Mouse (Mus musculus): ENCODE measurements around the gene Xpo4.
A peak's percentile ranks its signal among the peaks of the same experiment; 100 is the strongest.
"Not testable (repeated sequence)": the region's sequence is repeated elsewhere in the genome, so short reads cannot be mapped to it uniquely, and the experiment has no call there.

Gene Xpo4

GRCm38 (mm10) chr14:57664822-57665627 is at the start of gene Xpo4:
TSS of gene Xpo4 (minus strand) at chr14:57665430.
- peak; percentile 67 for DNase-seq (ENCODE audit: low read depth, low spot score)

DNA sequence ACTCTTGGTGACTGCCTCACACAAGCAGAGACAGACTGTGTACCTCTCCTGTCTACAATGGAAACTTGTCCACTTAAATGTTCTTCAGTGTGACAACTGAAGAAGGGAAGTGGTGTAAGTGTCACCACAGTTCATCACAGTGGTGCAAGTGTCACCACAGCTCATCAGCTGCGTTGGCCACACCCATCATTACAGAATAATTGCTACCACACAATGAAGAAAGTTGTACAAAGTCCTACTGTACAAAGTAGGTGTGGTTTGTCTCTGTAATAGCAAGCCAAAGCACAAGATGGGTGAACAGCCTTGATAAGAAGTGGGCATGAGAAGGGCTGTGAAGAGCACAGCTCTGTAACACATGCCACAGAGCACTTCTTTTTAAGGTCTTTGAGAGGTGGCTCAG is 47.7 kb upstream of the Xpo4 start:
- DNase-seq (ENCODE audit: low read depth, low spot score): no peak

DNA sequence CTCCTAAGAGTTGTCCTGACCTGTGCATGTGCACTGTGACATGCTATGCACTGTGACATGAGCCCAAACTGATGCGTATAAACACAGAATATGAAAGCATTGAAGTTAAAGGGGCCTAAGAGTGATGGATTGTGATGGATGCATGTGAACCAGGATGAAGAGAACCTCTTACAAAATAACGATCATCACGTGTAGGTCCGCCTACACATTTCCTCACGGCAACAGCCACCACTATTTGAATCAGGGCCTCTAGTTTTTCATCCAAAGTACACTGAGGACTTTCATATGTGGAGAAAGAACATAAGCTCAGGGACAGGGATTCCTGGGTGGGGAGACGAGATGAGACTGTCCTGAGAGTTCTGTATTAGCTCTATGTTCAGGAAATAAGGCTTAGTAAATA is 45.8 kb upstream of the Xpo4 start:
- no peak for DNase-seq (ENCODE audit: low read depth, low spot score)

DNA sequence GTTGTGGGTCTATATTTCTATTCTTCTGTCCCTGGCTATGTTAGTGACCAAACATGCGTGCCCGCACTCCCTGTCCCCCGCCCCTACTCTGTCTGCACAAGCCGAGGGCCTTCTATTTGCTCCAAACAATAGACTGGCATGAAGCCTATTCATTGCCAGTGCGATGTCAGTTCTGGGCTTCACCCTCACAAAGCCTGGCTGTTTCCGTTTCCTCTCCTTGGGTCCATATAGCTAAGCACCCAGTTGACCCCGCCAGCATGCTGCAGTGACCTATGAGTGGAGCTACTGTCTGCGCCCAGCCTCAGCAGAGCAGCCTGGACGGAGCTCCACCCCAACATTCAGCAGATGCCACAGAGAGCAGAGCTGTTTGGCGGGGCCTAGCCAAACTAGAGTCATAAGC is 43.9 kb upstream of the Xpo4 start:
- no peak for DNase-seq (ENCODE audit: low read depth, low spot score)

GRCm38 (mm10) chr14:57708580-57708979 is 43.4 kb upstream of the Xpo4 start:
- peak; percentile 35 for DNase-seq (ENCODE audit: low read depth, low spot score)

GRCm38 (mm10) chr14:57707100-57707893 is 42.1 kb upstream of the Xpo4 start:
- peak; percentile 52 for DNase-seq (ENCODE audit: low read depth, low spot score)

- DNase-seq (ENCODE audit: low read depth, low spot score): no peak
Measured at GRCm38 (mm10) chr14:57706760-57707099, 41.5 kb upstream of the Xpo4 start.

DNA sequence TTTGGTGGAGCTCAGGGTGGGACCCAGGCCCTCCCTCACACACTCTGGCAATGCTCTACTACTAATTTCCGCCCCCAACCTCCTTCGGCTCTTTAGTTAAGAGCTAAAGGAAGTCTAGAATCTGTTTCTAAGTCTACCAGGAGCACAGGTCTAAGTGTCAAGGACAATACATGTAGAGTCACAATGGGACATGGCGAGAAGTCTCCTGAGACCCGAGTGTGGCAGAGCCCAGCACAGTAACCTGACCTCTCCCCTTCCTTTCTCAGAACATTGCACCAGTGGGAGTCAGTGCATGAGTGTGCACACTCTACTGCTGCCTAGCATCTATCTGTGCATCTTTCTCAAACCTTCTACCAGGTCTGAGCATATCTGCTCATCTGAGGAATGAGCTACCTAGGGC is 40.5 kb upstream of the Xpo4 start:
- DNase-seq (ENCODE audit: low read depth, low spot score): no peak

- no peak for DNase-seq (ENCODE audit: low read depth, low spot score)
Measured at GRCm38 (mm10) chr14:57705075-57705474, 39.8 kb upstream of the Xpo4 start.

DNA sequence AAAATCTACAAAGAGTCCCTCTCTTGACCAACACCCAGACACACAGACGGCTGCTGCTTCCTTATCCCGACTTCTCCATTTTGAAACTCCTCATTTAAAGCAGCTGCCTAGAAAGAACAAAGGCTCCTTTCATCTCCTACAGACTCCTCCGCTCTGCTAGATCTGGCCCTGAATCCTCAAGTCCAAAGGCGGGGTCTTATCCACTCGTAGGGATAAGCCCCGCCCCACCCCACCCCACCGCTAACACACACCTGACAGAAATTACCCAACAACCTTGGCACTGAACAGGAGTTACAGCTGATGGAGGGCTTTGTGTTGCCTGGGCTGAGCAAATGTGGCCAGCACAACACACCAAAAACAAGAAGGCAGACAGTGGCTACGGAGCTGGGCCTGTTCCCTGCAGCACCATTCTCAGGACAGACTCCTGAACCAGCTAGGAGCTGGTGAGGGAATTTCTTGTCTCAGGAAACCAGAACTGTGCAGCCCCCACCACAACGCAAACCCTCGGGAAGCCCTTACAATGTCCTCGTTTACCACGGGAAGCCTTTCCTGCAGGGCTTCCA is 36.8 kb upstream of the Xpo4 start:
- no peak for DNase-seq (ENCODE audit: low read depth, low spot score)

- DNase-seq (ENCODE audit: low read depth, low spot score): no peak
Measured at GRCm38 (mm10) chr14:57699461-57699970, 34.3 kb upstream of the Xpo4 start.

DNA sequence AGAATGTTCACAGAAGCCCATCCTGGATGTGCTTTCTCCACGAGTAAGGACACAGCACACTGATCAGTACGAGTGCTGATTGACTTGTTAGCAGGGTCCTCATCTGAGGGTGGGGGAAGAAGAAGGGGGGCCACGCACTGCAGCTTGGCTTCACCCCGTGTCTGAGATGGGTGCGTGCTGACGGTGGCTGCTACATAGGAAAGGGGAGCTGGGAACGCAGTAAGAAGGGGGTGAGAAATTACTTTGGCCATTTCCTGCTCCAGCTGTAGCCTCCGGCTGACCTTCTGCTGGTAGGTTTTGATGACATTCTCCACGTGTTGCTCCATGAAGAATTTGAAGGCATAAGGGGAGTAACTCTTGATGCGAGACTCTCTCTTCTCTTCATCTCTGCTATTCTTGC is 33.8 kb upstream of the Xpo4 start:
- DNase-seq (ENCODE audit: low read depth, low spot score): no peak

DNA sequence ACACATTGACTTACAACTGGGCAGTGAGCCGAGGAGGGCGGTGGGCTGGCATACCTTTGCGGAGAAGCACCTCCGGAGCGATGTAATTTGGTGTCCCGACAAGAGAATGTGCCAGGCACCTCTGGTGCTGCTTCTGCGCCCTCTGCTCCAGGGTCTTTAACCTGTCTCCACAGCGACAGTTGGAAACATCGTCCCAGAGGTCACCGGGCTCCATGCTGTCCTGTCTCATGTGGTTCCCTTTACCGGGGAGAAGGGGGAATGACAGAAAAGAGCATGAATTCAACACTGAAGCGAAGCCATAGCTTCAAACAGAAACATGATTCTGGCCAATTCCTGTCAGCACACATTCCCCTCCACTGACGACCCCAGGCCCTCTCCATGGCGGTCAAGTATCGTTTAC is 30.8 kb upstream of the Xpo4 start:
- DNase-seq (ENCODE audit: low read depth, low spot score): no peak

DNA sequence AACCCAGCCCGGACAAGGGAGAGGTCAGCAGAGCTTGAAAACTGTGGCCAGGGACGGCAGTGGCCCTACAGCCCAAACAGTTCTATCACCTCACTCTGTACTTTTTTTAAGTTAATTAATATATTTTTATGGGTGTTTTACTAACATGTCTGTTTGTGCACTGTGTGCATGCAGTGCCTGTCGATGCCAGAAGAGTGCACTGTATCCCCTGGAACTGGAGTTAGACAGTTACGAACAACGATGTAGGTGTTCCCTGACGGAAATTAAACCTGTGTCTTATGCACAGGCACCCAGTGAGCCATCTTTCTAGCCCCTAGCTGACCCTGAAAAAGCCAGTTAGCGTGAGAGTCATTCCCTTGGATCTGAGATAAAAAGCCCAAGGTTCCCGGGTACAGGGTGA is 30.3 kb upstream of the Xpo4 start:
- no peak for DNase-seq (ENCODE audit: low read depth, low spot score)

- DNase-seq (ENCODE audit: low read depth, low spot score): no peak
Measured at GRCm38 (mm10) chr14:57694246-57694645, 29.0 kb upstream of the Xpo4 start.

GRCm38 (mm10) chr14:57692517-57693130 is 27.4 kb upstream of the Xpo4 start:
- no peak for DNase-seq (ENCODE audit: low read depth, low spot score)

DNA sequence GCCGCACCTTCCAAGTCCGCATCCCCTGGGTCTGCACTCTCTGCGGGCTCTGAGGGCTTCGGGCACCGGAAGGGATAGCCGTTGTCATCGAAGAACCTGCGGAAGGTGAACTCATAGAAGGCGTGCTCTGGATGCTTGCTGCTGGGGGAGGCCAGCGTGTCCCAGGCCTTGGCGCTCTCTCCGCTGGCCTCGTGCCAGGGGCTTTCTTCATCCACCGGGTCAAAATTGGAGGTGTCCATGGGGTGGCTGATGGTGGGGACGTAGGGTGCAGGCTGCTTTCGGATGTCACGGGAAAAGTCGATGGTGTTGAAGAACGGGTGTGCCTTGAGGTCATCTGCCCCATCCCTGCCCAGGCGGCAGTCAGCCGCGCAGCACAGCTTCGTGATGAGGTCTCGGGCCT is 26.1 kb upstream of the Xpo4 start:
- DNase-seq (ENCODE audit: low read depth, low spot score): no peak

DNA sequence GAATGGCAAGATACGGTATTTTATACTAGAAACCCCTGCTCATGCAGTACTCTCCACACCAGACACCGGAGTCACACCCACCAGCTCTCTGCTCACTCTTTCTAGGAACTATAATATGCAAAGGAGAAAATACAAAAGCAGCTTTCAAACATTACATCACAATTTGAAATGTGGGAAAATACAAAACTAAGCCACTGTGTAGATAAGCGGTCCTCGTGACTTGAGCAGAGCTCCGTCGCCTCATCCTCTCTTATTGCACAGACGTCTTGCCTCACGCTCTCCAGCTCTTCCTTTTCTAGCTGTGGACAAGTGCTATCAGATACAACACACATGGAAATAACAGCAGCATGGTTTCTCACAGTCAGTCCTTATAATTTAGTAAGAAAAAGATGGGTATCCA is 25.5 kb upstream of the Xpo4 start:
- no peak for DNase-seq (ENCODE audit: low read depth, low spot score)

- not testable (repeated sequence) for DNase-seq (ENCODE audit: low read depth, low spot score)
Measured at GRCm38 (mm10) chr14:57688066-57688465, 22.8 kb upstream of the Xpo4 start.

- no peak for DNase-seq (ENCODE audit: low read depth, low spot score)
Measured at GRCm38 (mm10) chr14:57687441-57687840, 22.2 kb upstream of the Xpo4 start.

- DNase-seq (ENCODE audit: low read depth, low spot score): no peak
Measured at GRCm38 (mm10) chr14:57686647-57687046, 21.4 kb upstream of the Xpo4 start.

- DNase-seq (ENCODE audit: low read depth, low spot score): no peak
Measured at GRCm38 (mm10) chr14:57684579-57684978, 19.3 kb upstream of the Xpo4 start.

Data from skeletal muscle tissue, adult 2 months (tissue).